Mouse (Mus musculus) cortical plate, adult 2 months (tissue): Measurements from ENCODE around the gene Nkx2-5.

Experiments used
- CTCF ChIP-seq: fragments of 200-500 bp; IDR thresholded peaks from 2 replicates; pipeline ENCODE4 v1.5.1; 2011; ENCODE audit warnings: mild to moderate bottlenecking, control low read depth, low read length; ENCODE audit not compliant: insufficient read depth; ENCODE audit errors: extremely low read depth
- POLR2A ChIP-seq: fragments of 200-500 bp; IDR thresholded peaks from 2 replicates; pipeline ENCODE4 v1.6.1; 2011; ENCODE audit warnings: mild to moderate bottlenecking, low read length, control low read depth; ENCODE audit not compliant: insufficient read depth; ENCODE audit errors: extremely low read depth

- TF ChIP-seq POLR2A, result no peak
- no peak for TF ChIP-seq CTCF
These were observed 55.1 kb downstream of the Nkx2-5 start for GRCm38 (mm10) chr17:26789460-26790268.
